ENCODE assay signal across 8 mouse cellular contexts in genomic region chr6:30737548-30738463, GRCm38 (mm10). TPM values are rescaled to one million over a fixed set of nuclear protein-coding genes. Genes with fewer than 3 reads are reported as not detected.
DNase-seq lines count a peak whose midpoint lies in the region; TF ChIP-seq lines count a peak whose summit lies in the region.

No protein-coding gene starts in this region.

- peak overlapping the region; percentile 61 for H3K4me3 ChIP-seq in cortical plate, adult 2 months (ENCODE audit: insufficient read depth, low read length)

- peak overlapping the region; percentile 75; the same call in 1 of the 2 replicates for H3K27ac ChIP-seq in cortical plate, adult 2 months (ENCODE audit: insufficient read depth, low read length)

- peaks cover 1% of the 10 kb centered on the region for H3K4me1 ChIP-seq in cortical plate, adult 2 months (ENCODE audit: control insufficient read depth, insufficient read depth, low read length)

- TF ChIP-seq CTCF in cortical plate, adult 2 months (IDR thresholded peaks at IDR 0.05; ENCODE audit: extremely low read depth, insufficient read depth, low read length) = no peak

- intact Hi-C loops in left cerebral cortex, postnatal 10 days (cut with DNase I) = no loop called here

- TF ChIP-seq POLR2A in cortical plate, adult 2 months (IDR thresholded peaks at IDR 0.05; ENCODE audit: extremely low read depth, insufficient read depth, low read length) = peak; percentile 98

- DNase-seq in kidney, adult 18-20 months = peak; percentile 55
- DNase-seq in kidney, adult 11 months = no peak
- DNase-seq in gastrocnemius, postnatal 25 days = peak; percentile 62
- peak; percentile 46 for DNase-seq in induced T-regulatory cell, adult 2 months (ENCODE audit: low read depth)
- peak; percentile 69 to 84 for DNase-seq in left cerebral cortex, postnatal 10 days (ENCODE audit: extremely low spot score in 1 of 2, low spot score in 2 of 2)
- peak; percentile 81 to 85 for DNase-seq in lung, postnatal 4 days
- peak; percentile 72 for DNase-seq in right cerebral cortex, postnatal 14 days

RNA-seq across cellular contexts. Expression of gene Mest, which starts 14.5 kb away (rescaled TPM):
- polyA plus RNA-seq in cortical plate, adult 2 months (2012; rRNA removed) = 41.8 and 47.8 TPM in 2 replicates
- total RNA-seq in gastrocnemius, postnatal 25 days (2021) = 10 to 100 TPM; 10.5 to 19.9 TPM
- total RNA-seq in left cerebral cortex, postnatal 10 days (2021) = 100 to 1,000 TPM; 102 to 105 TPM

RNA-seq across cellular contexts. Expression of gene Cep41, which starts 44.3 kb away (rescaled TPM):
- 5.7 and 5.8 TPM in 2 replicates for polyA plus RNA-seq in cortical plate, adult 2 months (2012; rRNA removed)
- 1 to 10 TPM; 1.4 to 2.1 TPM for total RNA-seq in gastrocnemius, postnatal 25 days (2021)
- 1 to 10 TPM; 7.1 to 7.8 TPM for total RNA-seq in left cerebral cortex, postnatal 10 days (2021)

Comparison
In these comparisons a context has a peak if more than half of its experiments do, and no peak if none do; other contexts are left out.
1. RNA of gene Mest, which starts 14.5 kb away (total RNA-seq): 102 to 105 TPM in left cerebral cortex, postnatal 10 days; 10.5 to 19.9 TPM in gastrocnemius, postnatal 25 days; every median in the first group is over 4 times any median in the second.